Mouse (Mus musculus) spleen, adult 2 months (tissue): ENCODE results near the gene 2810006K23Rik. TPM values are rescaled to one million over a fixed set of nuclear protein-coding genes. Genes with fewer than 3 reads are reported as not detected.

Source experiments
- DNase-seq, 2 experiments: peaks; one replicate each; pipeline versions ENCODE4 v3.0.0 to v3.0.0-alpha.2; 2012 to 2021; ENCODE audit warnings: low spot score in 2 of 2, low read depth in 1 of 2
- H3K27ac ChIP-seq: fragments of 200-500 bp; 2 replicates; pipeline ENCODE4 v1.5.1; 2012; ENCODE audit warnings: low read length, inconsistent platforms; ENCODE audit not compliant: insufficient read depth
- H3K27me3 ChIP-seq: fragments of 200-500 bp; 2 replicates; pipeline ENCODE4 v1.6.1; 2012; ENCODE audit warnings: mild to moderate bottlenecking, moderate library complexity, low read length, inconsistent platforms; ENCODE audit not compliant: control insufficient read depth, insufficient read depth
- H3K36me3 ChIP-seq: fragments of 200-500 bp; 2 replicates; pipeline ENCODE4 v1.6.1; 2012; ENCODE audit warnings: mild to moderate bottlenecking, low read length, inconsistent platforms; ENCODE audit not compliant: control insufficient read depth, insufficient read depth
- H3K4me1 ChIP-seq: fragments of 200-500 bp; 2 replicates; pipeline ENCODE4 v1.6.1; 2011; ENCODE audit warnings: inconsistent platforms; ENCODE audit not compliant: control insufficient read depth, insufficient read depth, insufficient read length
- H3K4me3 ChIP-seq: fragments of 200-500 bp; 2 replicates; pipeline ENCODE4 v1.5.1; 2011; ENCODE audit warnings: mild to moderate bottlenecking, inconsistent platforms; ENCODE audit not compliant: insufficient read depth, insufficient read length; ENCODE audit errors: extremely low read depth
- CTCF ChIP-seq: fragments of 200-500 bp; IDR thresholded peaks from 2 replicates; pipeline ENCODE4 v1.5.1; 2011; ENCODE audit warnings: mild to moderate bottlenecking, inconsistent platforms; ENCODE audit not compliant: insufficient read depth, insufficient read length, insufficient replicate concordance; ENCODE audit errors: extremely low read depth
- POLR2A ChIP-seq: fragments of 200-500 bp; IDR thresholded peaks from 2 replicates; pipeline ENCODE4 v1.6.1; 2011; ENCODE audit warnings: low read depth, low read length, inconsistent platforms
- WGBS: fragments of 180-500 bp; shearing (Covaris S2); methylation state at CpG from one replicate; pipeline ENCODE4 v1.1.7; 2018; 5-methylcytosine and 5-hydroxymethylcytosine counted together
- polyA plus RNA-seq: library from polyadenylated mRNA; depleted of rRNA; stranded (reverse); fragments of >200 nt; gene quantifications from 2 replicates; pipeline ENCODE4 v1.2.3, GENCODE M21; 2012; rRNA removed

Gene 2810006K23Rik
- polyA plus RNA-seq, 1 experiment: 2.7 TPM

GRCm38 (mm10) chr5:124387932-124388331, 60.0 kb downstream of the 2810006K23Rik start:
- peak in 1 of 2 experiments; percentile 12 for DNase-seq
- peaks cover 37% of the 10 kb centered on the region for H3K36me3 ChIP-seq
- TF ChIP-seq POLR2A (no peak), CTCF (no peak; the same call in 1 of the 2 replicates)
- H3K4me1 ChIP-seq: no peaks in the 10 kb centered on the region
- no peaks in the 10 kb centered on the region for H3K27me3 ChIP-seq
- H3K27ac ChIP-seq: no peak overlapping the region
- 59% methylated on average over 5 of the region's 5 CpGs for WGBS
- no peak overlapping the region for H3K4me3 ChIP-seq

Other genes starting within 250 kb of the 2810006K23Rik start
- 7.0 and 7.8 TPM in 2 replicates for gene Abcb9, start 232.3 kb upstream of the 2810006K23Rik start, polyA plus RNA-seq
- 35.5 and 52.0 TPM in 2 replicates for gene Ogfod2, start 215.8 kb upstream of the 2810006K23Rik start, polyA plus RNA-seq
- 28.2 and 36.0 TPM in 2 replicates for gene Arl6ip4, start 212.0 kb upstream of the 2810006K23Rik start, polyA plus RNA-seq
- 65.8 and 97.5 TPM in 2 replicates for gene Pitpnm2, start 78.3 kb upstream of the 2810006K23Rik start, polyA plus RNA-seq
- gene Mphosph9, start 117 bp upstream of the 2810006K23Rik start, polyA plus RNA-seq: 3.8 and 4.4 TPM in 2 replicates
- 60.4 and 69.3 TPM in 2 replicates for gene Cdk2ap1, start 35.0 kb downstream of the 2810006K23Rik start, polyA plus RNA-seq
- 12.2 and 14.4 TPM in 2 replicates for gene Sbno1, start 97.9 kb downstream of the 2810006K23Rik start, polyA plus RNA-seq
- gene Kmt5a, start 111.8 kb downstream of the 2810006K23Rik start, polyA plus RNA-seq: 18.4 and 22.8 TPM in 2 replicates
- 39.4 and 42.7 TPM in 2 replicates for gene Rilpl2, start 150.3 kb downstream of the 2810006K23Rik start, polyA plus RNA-seq
- 1.5 and 1.7 TPM in 2 replicates for gene Snrnp35, start 155.0 kb downstream of the 2810006K23Rik start, polyA plus RNA-seq
- 3.6 TPM in 2 replicates for gene Rilpl1, start 203.3 kb downstream of the 2810006K23Rik start, polyA plus RNA-seq
- gene Tmed2, start 212.6 kb downstream of the 2810006K23Rik start, polyA plus RNA-seq: 54.2 and 96.7 TPM in 2 replicates
- gene Ddx55, start 224.8 kb downstream of the 2810006K23Rik start, polyA plus RNA-seq: 17.0 and 19.1 TPM in 2 replicates